Mouse (Mus musculus) spleen, adult 10 weeks (tissue): ENCODE results near the gene Synj2bp. TPM values are rescaled to one million over a fixed set of nuclear protein-coding genes. Genes with fewer than 3 reads are reported as not detected.

ENCODE experiments used
- polyA plus RNA-seq: library from polyadenylated mRNA; stranded (reverse); fragments of 350-450 nt; fragmentation: Illumina TruSeq; extraction: RNeasy Lipid Tissue Mini Kit (QIAGEN cat#74804); gene quantifications from one replicate; pipeline ENCODE4 v1.2.3, GENCODE M21; 2015; ENCODE audit warnings: low replicate concordance; ENCODE audit not compliant: insufficient read depth

Synj2bp gene
- 55.6 TPM for polyA plus RNA-seq

DNA sequence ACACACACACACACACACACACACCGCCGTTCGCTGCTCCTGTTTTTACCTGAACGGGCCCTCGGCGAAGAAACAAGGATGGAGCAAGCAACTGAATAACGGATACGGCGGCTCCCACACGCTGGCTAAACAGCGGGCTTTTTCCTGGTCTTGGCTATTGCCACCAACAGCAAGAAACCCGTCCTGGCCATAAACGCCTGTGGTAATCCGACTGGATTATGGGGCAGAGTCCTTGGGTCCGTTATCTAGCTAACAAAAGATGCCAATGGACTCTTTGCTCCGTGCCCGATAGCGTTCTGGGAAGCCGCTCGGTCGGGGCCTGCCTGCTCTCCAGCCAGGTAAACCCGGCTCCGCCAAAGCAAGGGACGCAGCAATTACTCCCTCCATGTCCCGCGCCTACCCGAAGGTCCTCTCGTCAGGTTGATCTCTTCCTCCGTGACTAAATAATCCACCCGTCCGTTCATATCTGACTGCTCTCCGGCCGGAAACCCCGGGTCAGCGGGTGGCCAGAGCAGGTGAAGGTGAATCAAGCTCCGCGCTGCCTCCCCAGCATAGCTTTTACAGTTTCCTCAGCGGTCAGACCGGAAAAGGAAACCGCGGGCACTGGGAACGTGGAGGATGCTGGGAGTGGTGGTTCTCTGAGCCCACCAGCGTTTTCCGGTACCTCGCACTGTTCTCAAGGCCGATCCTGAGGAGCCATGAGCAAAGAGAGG, at the start of gene Synj2bp, which contains the start of gene Gm20498:
Gene Synj2bp (minus strand): TSS at position 596 of the 713 bp plus-strand sequence.
Gene Gm20498 (minus strand): TSS at position 590 of the 713 bp plus-strand sequence.

GRCm38 (mm10) chr12:81568374-81568773, 35.7 kb upstream of the Synj2bp start, which contains the start of gene Adam21:
Gene Adam21 (minus strand): TSS chr12:81568474.

GRCm38 (mm10) chr12:81484727-81485191, 48.0 kb downstream of the Synj2bp start, which contains the start of gene Cox16:
Gene Cox16 (minus strand): TSS chr12:81485127.

Other genes with a start within 250 kb of the Synj2bp start
- gene Slc8a3, start 199.7 kb downstream of the Synj2bp start, polyA plus RNA-seq, result not detected
- 2.8 TPM for gene Gm4787, start 153.4 kb downstream of the Synj2bp start, polyA plus RNA-seq
- gene Adam4, start 111.0 kb downstream of the Synj2bp start, polyA plus RNA-seq, result 3.6 TPM
- 99.0 TPM for gene Cox16, start 47.8 kb downstream of the Synj2bp start, polyA plus RNA-seq
- 2.6 TPM for gene Gm20498, start within 50 bp of the Synj2bp start, polyA plus RNA-seq
- 0.10 TPM for gene Adam21, start 35.6 kb upstream of the Synj2bp start, polyA plus RNA-seq
- 60.4 TPM for gene Med6, start 62.1 kb upstream of the Synj2bp start, polyA plus RNA-seq
- 0.50 TPM for gene Ttc9, start 98.3 kb upstream of the Synj2bp start, polyA plus RNA-seq
- gene Map3k9, start 248.3 kb upstream of the Synj2bp start, polyA plus RNA-seq, result 2.6 TPM